Mouse (Mus musculus) testis, adult 2 months (tissue): Measurements from ENCODE around the gene Lypd5.

Experiments used
- CTCF ChIP-seq: fragments of 200-500 bp; IDR thresholded peaks from 2 replicates; pipeline ENCODE4 v1.5.1; 2012; ENCODE audit warnings: low read depth, mild to moderate bottlenecking, inconsistent platforms, low read length, moderate library complexity; ENCODE audit not compliant: control insufficient read depth, insufficient read depth, insufficient replicate concordance
- POLR2A ChIP-seq: fragments of 200-500 bp; IDR thresholded peaks from 2 replicates; pipeline ENCODE4 v1.6.1; 2012; ENCODE audit warnings: low read depth, mild to moderate bottlenecking, inconsistent platforms, low read length, moderate library complexity; ENCODE audit not compliant: control insufficient read depth

DNA sequence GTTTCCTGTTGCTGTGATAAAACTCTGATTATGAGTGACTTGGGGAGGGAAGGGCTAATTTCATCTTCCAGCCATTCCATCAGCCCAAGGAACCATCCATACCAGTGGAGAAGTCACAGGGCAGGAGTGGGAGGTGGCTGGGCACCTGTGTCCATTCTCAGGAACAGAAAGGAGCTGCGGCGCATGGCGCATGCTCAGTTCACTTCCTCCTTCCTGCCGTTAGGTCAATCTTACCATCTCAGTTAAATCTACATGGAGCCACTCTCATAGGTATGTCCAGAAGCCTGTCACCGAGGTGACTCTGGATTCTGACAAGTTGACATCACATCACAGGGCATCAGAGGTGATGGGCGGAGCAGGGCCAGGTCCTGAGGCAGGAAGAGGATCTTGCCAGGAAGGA is 6.7 kb downstream of the Lypd5 start:
- TF ChIP-seq CTCF (no peak), POLR2A (peak; percentile 51)
